Mouse (Mus musculus) heart, adult 8-10 months (tissue): Measurements from ENCODE around the gene Gm20696. TPM values are rescaled to one million over a fixed set of nuclear protein-coding genes. Genes with fewer than 3 reads are reported as not detected.

Experiments
- DNase-seq: peaks from one replicate; pipeline ENCODE4 v3.0.0; 2022; ENCODE audit warnings: low spot score
- total RNA-seq, 4 experiments: library from RNA; stranded (reverse); gene quantifications; 2 replicates each; pipeline ENCODE4 v1.2.4; 2022

Gm20696 gene
- 1 to 10 TPM in 3 of 4 experiments, under 1 TPM in 1; 0.72 to 2.2 (median 1.6) TPM for total RNA-seq

GRCm38 (mm10) chr6:99666318-99667171, at the start of gene Gm20696, which contains the start of gene Eif4e3:
Gene Gm20696, minus strand, starts transcription at chr6:99666797.
Gene Eif4e3, minus strand, starts transcription at chr6:99666771.
- DNase-seq, result peak; percentile 37

GRCm38 (mm10) chr6:99715913-99716312, 49.3 kb upstream of the Gm20696 start:
- DNase-seq, result no peak

- DNase-seq, result no peak
Measured at GRCm38 (mm10) chr6:99715191-99715590, 48.6 kb upstream of the Gm20696 start.

- DNase-seq, result no peak
Measured at GRCm38 (mm10) chr6:99713256-99713655, 46.7 kb upstream of the Gm20696 start.

- no peak for DNase-seq
Measured at GRCm38 (mm10) chr6:99711576-99712101, 45.0 kb upstream of the Gm20696 start.

GRCm38 (mm10) chr6:99700484-99700883, 33.9 kb upstream of the Gm20696 start:
- DNase-seq, result no peak

- no peak for DNase-seq
Measured at GRCm38 (mm10) chr6:99692916-99693841, 26.6 kb upstream of the Gm20696 start.

- DNase-seq, result no peak
Measured at GRCm38 (mm10) chr6:99692206-99692915, 25.8 kb upstream of the Gm20696 start, which contains the start of gene Gpr27. Gene Gpr27, plus strand, starts transcription at chr6:99692679.

GRCm38 (mm10) chr6:99691666-99692205, 25.1 kb upstream of the Gm20696 start:
- no peak for DNase-seq

GRCm38 (mm10) chr6:99688513-99688912, 21.9 kb upstream of the Gm20696 start:
- DNase-seq, result no peak

- no peak for DNase-seq
Measured at GRCm38 (mm10) chr6:99684899-99685298, 18.3 kb upstream of the Gm20696 start.

- DNase-seq, result no peak
Measured at GRCm38 (mm10) chr6:99683974-99684373, 17.4 kb upstream of the Gm20696 start.

GRCm38 (mm10) chr6:99678108-99678507, 11.5 kb upstream of the Gm20696 start:
- no peak for DNase-seq

GRCm38 (mm10) chr6:99677325-99677724, 10.7 kb upstream of the Gm20696 start:
- DNase-seq, result no peak

GRCm38 (mm10) chr6:99674482-99674881, 7.9 kb upstream of the Gm20696 start:
- no peak for DNase-seq

GRCm38 (mm10) chr6:99671768-99672167, 5.2 kb upstream of the Gm20696 start:
- no peak for DNase-seq

- DNase-seq, result peak; percentile 41
Measured at GRCm38 (mm10) chr6:99670481-99671119, 4.0 kb upstream of the Gm20696 start.

- DNase-seq, result no peak
Measured at GRCm38 (mm10) chr6:99669481-99670325, 3.1 kb upstream of the Gm20696 start.

GRCm38 (mm10) chr6:99667290-99667689, 693 bp upstream of the Gm20696 start:
- no peak for DNase-seq
